Mouse (Mus musculus): Measurements from ENCODE around the gene Thada.
"Not testable (repeated sequence)": the region's sequence is repeated elsewhere in the genome, so short reads cannot be mapped to it uniquely, and the experiment has no call there.

Gene Thada

GRCm38 (mm10) chr17:84305074-84305473 lies 160.9 kb downstream of the Thada start:
- no peak for DNase-seq (ENCODE audit: low read depth in 1 of 2, low spot score in 2 of 2)

- no peak for DNase-seq (ENCODE audit: low read depth in 1 of 2, low spot score in 2 of 2)
Observed at GRCm38 (mm10) chr17:84304141-84304540, 161.9 kb downstream of the Thada start.

GRCm38 (mm10) chr17:84297976-84298375 lies 168.0 kb downstream of the Thada start:
- no peak for DNase-seq (ENCODE audit: low read depth in 1 of 2, low spot score in 2 of 2)

GRCm38 (mm10) chr17:84293221-84293620 lies 172.8 kb downstream of the Thada start:
- DNase-seq (ENCODE audit: low read depth in 1 of 2, low spot score in 2 of 2): no peak

GRCm38 (mm10) chr17:84291228-84291627 lies 174.8 kb downstream of the Thada start:
- DNase-seq (ENCODE audit: low read depth in 1 of 2, low spot score in 2 of 2): not testable (repeated sequence)

GRCm38 (mm10) chr17:84287675-84288420 lies 178.2 kb downstream of the Thada start:
- no peak for DNase-seq (ENCODE audit: low read depth in 1 of 2, low spot score in 2 of 2)

- no peak for DNase-seq (ENCODE audit: low read depth in 1 of 2, low spot score in 2 of 2)
Observed at GRCm38 (mm10) chr17:84286536-84286935, 179.5 kb downstream of the Thada start.

- DNase-seq (ENCODE audit: low read depth in 1 of 2, low spot score in 2 of 2): no peak
Observed at GRCm38 (mm10) chr17:84282388-84283280, 183.4 kb downstream of the Thada start.

GRCm38 (mm10) chr17:84279001-84279400 lies 187.0 kb downstream of the Thada start:
- no peak for DNase-seq (ENCODE audit: low read depth in 1 of 2, low spot score in 2 of 2)

- no peak for DNase-seq (ENCODE audit: low read depth in 1 of 2, low spot score in 2 of 2)
Observed at GRCm38 (mm10) chr17:84278193-84278953, 187.6 kb downstream of the Thada start.

- peak; percentile 11 to 16 for DNase-seq (ENCODE audit: low read depth in 1 of 2, low spot score in 2 of 2)
Observed at GRCm38 (mm10) chr17:84274999-84275398, 191.0 kb downstream of the Thada start.

GRCm38 (mm10) chr17:84274163-84274562 lies 191.8 kb downstream of the Thada start:
- DNase-seq (ENCODE audit: low read depth in 1 of 2, low spot score in 2 of 2): no peak

- DNase-seq (ENCODE audit: low read depth in 1 of 2, low spot score in 2 of 2): no peak
Observed at GRCm38 (mm10) chr17:84272557-84273261, 193.3 kb downstream of the Thada start.

- DNase-seq (ENCODE audit: low read depth in 1 of 2, low spot score in 2 of 2): no peak
Observed at GRCm38 (mm10) chr17:84271566-84272202, 194.3 kb downstream of the Thada start.

- DNase-seq (ENCODE audit: low read depth in 1 of 2, low spot score in 2 of 2): no peak
Observed at GRCm38 (mm10) chr17:84269722-84270121, 196.3 kb downstream of the Thada start.

GRCm38 (mm10) chr17:84268450-84268849 lies 197.6 kb downstream of the Thada start:
- no peak for DNase-seq (ENCODE audit: low read depth in 1 of 2, low spot score in 2 of 2)

GRCm38 (mm10) chr17:84267456-84268074 lies 198.4 kb downstream of the Thada start:
- no peak for DNase-seq (ENCODE audit: low read depth in 1 of 2, low spot score in 2 of 2)

- no peak for DNase-seq (ENCODE audit: low read depth in 1 of 2, low spot score in 2 of 2)
Observed at GRCm38 (mm10) chr17:84266161-84266948, 199.7 kb downstream of the Thada start.

Data from monocyte, adult 2 months (primary cell).